Mouse (Mus musculus) NIH3T3 (cell line): ENCODE results near the gene Med16.
A peak's percentile ranks its signal among the peaks of the same experiment; 100 is the strongest.
"Not testable (repeated sequence)": the region's sequence is repeated elsewhere in the genome, so short reads cannot be mapped to it uniquely, and the experiment has no call there.

Experiments used
- DNase-seq: peaks from one replicate; pipeline ENCODE4 v3.0.0-alpha.2; 2012; ENCODE audit warnings: low read depth

The Med16 gene

DNA sequence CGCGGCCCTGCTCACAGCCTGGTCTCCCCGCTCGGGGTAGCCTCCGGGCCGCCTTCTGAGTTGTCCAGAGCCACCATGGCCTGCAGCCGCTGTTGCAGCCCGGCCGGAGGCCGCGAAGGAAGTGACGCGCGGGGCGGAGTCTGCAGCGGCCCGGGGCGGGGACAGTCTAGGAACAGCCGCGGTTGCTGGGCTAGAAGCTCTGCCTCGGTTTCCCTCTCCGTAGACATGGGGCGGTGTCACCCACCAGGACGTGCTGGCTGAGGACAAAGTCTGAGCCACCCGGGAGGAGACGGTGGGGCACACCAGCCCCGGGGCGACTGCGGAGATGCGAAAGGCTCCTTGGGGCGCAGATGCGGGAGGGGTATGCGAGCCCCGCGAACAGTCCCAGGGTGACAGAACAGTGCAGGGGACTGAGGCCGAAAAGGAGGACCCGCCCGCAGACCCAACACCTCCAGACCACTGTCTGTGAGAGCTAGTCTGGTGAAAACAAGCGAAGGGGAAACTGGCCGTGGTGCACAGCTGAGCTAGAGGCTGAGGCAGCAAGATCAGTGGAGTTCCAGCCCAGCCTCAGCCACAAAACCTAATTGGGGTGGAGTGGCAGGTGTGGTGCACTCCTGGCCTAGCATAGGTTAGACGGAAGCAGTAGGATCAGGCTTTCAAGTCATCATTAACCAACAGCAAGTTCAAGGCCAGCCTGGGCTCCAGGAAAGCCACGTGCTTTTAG is 8.2 kb upstream of the Med16 start, which contains the start of gene Kiss1r:
Gene Kiss1r (plus strand): TSS at position 164 of the 724 bp plus-strand sequence.
- DNase-seq: peak; percentile 90

GRCm38 (mm10) chr10:79916081-79916480 is 7.4 kb upstream of the Med16 start:
- peak; percentile 39 for DNase-seq

GRCm38 (mm10) chr10:79914948-79915596 is 6.3 kb upstream of the Med16 start:
- no peak for DNase-seq

- no peak for DNase-seq
These were observed 5.6 kb upstream of the Med16 start for GRCm38 (mm10) chr10:79914131-79914947.

GRCm38 (mm10) chr10:79912412-79912811 is 3.7 kb upstream of the Med16 start:
- no peak for DNase-seq

GRCm38 (mm10) chr10:79910556-79910955 is 1.8 kb upstream of the Med16 start, which contains the start of gene Gm26602:
Gene Gm26602, plus strand, starts transcription at chr10:79910856.
- no peak for DNase-seq

GRCm38 (mm10) chr10:79909092-79909922 is 584 bp upstream of the Med16 start:
- no peak for DNase-seq

DNA sequence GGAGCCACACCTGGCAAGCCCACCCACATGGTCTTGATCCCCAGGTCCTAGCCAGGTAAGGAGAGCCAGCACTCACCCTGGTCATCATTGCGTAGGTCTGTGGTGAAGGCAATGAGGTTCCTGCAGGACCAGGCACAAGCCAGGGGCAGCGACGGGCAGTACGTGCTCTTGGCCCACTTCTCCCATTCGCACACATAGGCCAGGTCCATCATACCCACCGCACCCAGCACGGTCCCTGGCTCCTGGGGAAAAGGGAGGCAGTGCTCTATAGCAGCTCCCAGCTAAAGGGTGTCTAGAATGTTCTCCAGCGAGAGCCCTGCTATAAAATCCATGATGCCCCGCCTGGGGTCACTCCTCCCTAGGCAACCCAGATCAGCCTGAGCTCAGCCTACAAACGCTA is 1.3 kb downstream of the Med16 start:
- DNase-seq: no peak

GRCm38 (mm10) chr10:79906712-79907111 is 2.0 kb downstream of the Med16 start:
- no peak for DNase-seq

GRCm38 (mm10) chr10:79900951-79901410 is 7.7 kb downstream of the Med16 start:
- DNase-seq: peak; percentile 48

GRCm38 (mm10) chr10:79897316-79898245 is 11.1 kb downstream of the Med16 start:
- no peak for DNase-seq

DNA sequence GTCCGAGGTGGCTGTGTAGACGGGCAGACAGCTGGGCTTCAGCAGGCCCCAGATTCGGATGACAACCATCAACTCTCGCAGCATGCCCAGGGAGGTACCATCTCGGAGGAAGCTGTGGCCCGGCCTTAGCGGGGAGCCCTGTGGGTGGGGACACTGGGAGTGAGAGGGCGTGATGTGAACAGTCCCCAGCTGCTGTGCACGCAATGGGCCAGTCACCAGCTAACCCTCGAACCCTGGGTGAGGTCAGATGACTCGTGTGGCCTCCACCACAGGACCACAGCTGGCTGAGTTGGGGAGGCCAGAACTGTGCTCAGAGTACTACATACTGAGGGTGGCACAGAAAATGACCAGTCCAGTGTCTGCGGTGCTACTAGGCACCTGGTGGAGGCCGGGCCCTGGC is 11.9 kb downstream of the Med16 start:
- no peak for DNase-seq

- DNase-seq: no peak
These were observed 12.4 kb downstream of the Med16 start for GRCm38 (mm10) chr10:79896306-79896705.

GRCm38 (mm10) chr10:79892451-79893118 is 16.1 kb downstream of the Med16 start:
- peak; percentile 89 for DNase-seq

DNA sequence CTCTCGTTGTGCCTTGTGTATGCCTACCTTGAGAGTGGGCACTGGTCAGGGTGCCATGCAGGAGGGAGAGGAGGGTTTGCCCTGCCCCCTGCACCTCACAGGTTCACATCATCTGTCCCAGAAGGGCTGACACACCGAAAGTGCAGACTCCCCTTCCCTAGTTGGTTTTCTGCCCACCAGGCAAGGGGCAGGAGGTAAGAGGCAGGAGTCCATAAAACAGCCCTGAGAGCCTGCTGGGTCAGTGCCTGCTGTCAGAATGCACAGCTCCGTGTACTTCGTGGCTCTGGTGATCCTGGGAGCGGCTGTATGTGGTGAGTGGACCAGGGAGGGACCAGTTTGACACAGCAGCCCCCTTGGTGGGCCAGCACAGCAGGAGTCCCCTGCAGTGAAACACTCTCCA is 18.1 kb downstream of the Med16 start, which contains the start of gene Cfd:
Gene Cfd (plus strand): TSS at position 184 of the 400 bp plus-strand sequence.
- no peak for DNase-seq

- no peak for DNase-seq
These were observed 19.3 kb downstream of the Med16 start for GRCm38 (mm10) chr10:79889386-79889785.

DNA sequence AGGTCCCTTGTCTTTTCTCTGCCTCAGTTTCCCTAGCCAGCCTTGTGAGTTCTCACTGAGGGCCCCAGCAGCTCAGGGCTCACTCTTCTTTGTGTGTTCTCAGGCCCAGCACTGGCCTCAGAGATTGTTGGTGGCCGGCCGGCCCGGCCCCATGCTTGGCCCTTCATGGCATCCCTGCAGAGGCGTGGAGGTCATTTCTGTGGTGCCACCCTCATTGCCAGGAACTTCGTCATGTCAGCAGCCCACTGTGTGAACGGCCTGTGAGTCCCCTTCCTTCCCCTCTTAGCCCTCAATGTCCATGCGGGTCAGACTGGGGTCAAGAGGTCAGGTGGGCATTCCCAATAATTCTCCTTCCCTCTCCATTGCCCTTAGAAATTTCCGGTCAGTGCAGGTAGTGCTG is 22.1 kb downstream of the Med16 start:
- DNase-seq: no peak

DNA sequence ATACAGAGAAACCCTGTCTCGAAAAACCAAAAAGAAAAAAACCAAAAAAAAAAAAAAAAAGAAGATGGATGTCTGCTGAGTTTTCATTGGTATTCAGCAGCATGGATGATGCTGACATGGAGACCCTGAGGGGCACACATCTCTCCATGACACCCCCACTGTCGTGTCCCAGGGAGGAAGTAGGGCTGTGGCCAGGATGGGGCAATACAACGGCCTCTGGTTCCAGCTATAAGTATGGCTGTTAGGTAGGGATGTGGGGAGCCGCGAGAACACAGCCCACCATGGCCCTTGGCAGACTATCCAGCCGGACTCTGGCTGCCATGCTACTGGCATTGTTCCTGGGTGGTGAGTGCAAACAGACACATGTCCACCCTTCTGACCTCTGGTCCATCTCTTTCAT is 22.7 kb downstream of the Med16 start, which contains the start of gene Elane:
Gene Elane (plus strand): TSS at position 194 of the 400 bp plus-strand sequence.
- no peak for DNase-seq

- not testable (repeated sequence) for DNase-seq
These were observed 23.8 kb downstream of the Med16 start for GRCm38 (mm10) chr10:79884938-79885337.

GRCm38 (mm10) chr10:79884446-79884845 is 24.3 kb downstream of the Med16 start:
- peak; percentile 78 for DNase-seq
